Mouse (Mus musculus) thymus, adult 2 months (tissue): Measurements from ENCODE around the gene Kcnk3. TPM values are rescaled to one million over a fixed set of nuclear protein-coding genes. Genes with fewer than 3 reads are reported as not detected.

Source experiments
- DNase-seq: peaks from one replicate; pipeline ENCODE4 v3.0.0; 2021
- H3K27ac ChIP-seq: fragments of 200-500 bp; 2 replicates; pipeline ENCODE4 v1.5.1; 2012; ENCODE audit warnings: low read length, control low read depth; ENCODE audit not compliant: control insufficient read depth, insufficient read depth
- H3K27me3 ChIP-seq: fragments of 200-500 bp; 2 replicates; pipeline ENCODE4 v1.6.1; 2012; ENCODE audit warnings: mild to moderate bottlenecking, low read length, moderate library complexity, mixed read lengths; ENCODE audit not compliant: control insufficient read depth, insufficient read depth
- H3K36me3 ChIP-seq: fragments of 200-500 bp; 2 replicates; pipeline ENCODE4 v1.6.1; 2012; ENCODE audit warnings: mild to moderate bottlenecking, low read length, moderate library complexity; ENCODE audit not compliant: control insufficient read depth, insufficient read depth
- H3K4me1 ChIP-seq: fragments of 200-500 bp; replicated peaks from 2 replicates; pipeline ENCODE4 v1.6.1; 2012; ENCODE audit warnings: low read length; ENCODE audit not compliant: control insufficient read depth, insufficient read depth
- H3K4me3 ChIP-seq: fragments of 200-500 bp; 2 replicates; pipeline ENCODE4 v1.5.1; 2012; ENCODE audit warnings: mild to moderate bottlenecking, low read length, control low read depth, moderate library complexity; ENCODE audit not compliant: control insufficient read depth, insufficient read depth
- CTCF ChIP-seq: fragments of 200-500 bp; IDR thresholded peaks from 2 replicates; pipeline ENCODE4 v1.5.1; 2012; ENCODE audit warnings: mild to moderate bottlenecking, control low read depth, low read length, moderate library complexity, borderline replicate concordance; ENCODE audit not compliant: control insufficient read depth, poor library complexity, insufficient read depth; ENCODE audit errors: extremely low read depth
- POLR2A ChIP-seq: fragments of 200-500 bp; IDR thresholded peaks from 2 replicates; pipeline ENCODE4 v1.6.1; 2012; ENCODE audit warnings: mild to moderate bottlenecking, low read length, control low read depth, moderate library complexity; ENCODE audit not compliant: control insufficient read depth, poor library complexity, insufficient read depth; ENCODE audit errors: extremely low read depth
- WGBS: fragments of 180-500 bp; shearing (Covaris S2); methylation state at CpG from one replicate; pipeline ENCODE4 v1.1.7; 2018; 5-methylcytosine and 5-hydroxymethylcytosine counted together
- polyA plus RNA-seq: library from polyadenylated mRNA; depleted of rRNA; stranded (reverse); fragments of >200 nt; gene quantifications from 2 replicates; pipeline ENCODE4 v1.2.3, GENCODE M21; 2012

The Kcnk3 gene
- polyA plus RNA-seq, 1 experiment, result 27.7 TPM

DNA sequence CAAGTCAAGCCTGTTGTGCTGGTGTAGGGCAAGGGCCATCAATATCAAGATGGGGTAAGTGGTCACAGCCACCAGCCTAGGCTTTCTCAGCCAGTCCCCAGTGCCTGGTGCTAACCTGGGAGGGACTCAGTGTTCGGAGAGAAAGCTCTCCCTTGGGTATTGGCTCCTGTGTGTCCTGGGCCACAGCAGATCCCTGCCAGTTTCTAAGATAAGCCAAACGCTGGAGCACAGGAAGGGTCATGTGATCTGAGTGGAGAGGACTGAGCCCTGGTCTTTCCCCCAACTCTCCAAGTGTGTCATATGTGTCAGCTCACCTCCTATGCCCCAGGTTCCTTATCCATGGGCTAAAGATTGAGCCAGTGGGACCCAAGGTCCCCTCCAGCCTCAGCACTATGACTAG lies 869 bp upstream of the Kcnk3 start:
- no peak for DNase-seq
- H3K36me3 ChIP-seq, result no peaks in the 10 kb centered on the region
- peaks cover 3% of the 10 kb centered on the region; the same call in 1 of the 2 replicates for H3K27me3 ChIP-seq
- 43% methylated on average over 2 of the region's 2 CpGs for WGBS
- H3K4me1 ChIP-seq, result no peaks in the 10 kb centered on the region
- TF ChIP-seq POLR2A, result no peak
- no peak for TF ChIP-seq CTCF
- no peak overlapping the region for H3K4me3 ChIP-seq
- no peak overlapping the region for H3K27ac ChIP-seq

DNA sequence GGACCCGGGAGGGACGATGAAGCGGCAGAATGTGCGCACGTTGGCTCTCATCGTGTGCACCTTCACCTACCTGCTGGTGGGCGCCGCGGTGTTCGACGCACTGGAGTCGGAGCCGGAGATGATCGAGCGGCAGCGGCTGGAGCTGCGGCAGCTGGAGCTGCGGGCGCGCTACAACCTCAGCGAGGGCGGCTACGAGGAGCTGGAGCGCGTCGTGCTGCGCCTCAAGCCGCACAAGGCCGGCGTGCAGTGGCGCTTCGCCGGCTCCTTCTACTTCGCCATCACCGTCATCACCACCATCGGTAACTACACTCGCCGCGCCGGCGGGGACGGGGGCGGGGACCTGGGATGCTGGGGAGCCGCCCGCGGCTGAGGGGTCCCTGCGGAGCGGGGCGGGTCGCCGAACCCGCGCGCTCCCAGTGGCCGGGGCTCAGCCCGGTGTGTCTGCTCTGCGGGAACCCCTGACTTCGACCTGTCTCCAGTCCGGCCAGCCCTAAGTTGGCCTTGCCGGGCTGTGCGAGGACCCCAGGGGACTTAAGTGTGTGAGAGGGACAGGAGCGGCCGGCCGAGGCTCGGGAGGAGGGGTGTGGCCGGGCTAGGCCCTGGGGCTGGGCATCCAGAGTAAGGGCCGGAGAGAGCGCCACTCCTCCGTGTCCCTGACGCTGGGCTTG lies 465 bp downstream of the Kcnk3 start:
- Histone ChIP-seq H3K4me1 (no peaks in the 10 kb centered on the region), H3K27ac (no peak overlapping the region), H3K36me3 (no peaks in the 10 kb centered on the region), H3K27me3 (peaks cover 3% of the 10 kb centered on the region; the same call in 1 of the 2 replicates), H3K4me3 (no peak overlapping the region)
- no peak for TF ChIP-seq POLR2A
- TF ChIP-seq CTCF, result no peak
- WGBS, result 5% methylated on average over 70 of the region's 70 CpGs
- DNase-seq, result peak; percentile 2

DNA sequence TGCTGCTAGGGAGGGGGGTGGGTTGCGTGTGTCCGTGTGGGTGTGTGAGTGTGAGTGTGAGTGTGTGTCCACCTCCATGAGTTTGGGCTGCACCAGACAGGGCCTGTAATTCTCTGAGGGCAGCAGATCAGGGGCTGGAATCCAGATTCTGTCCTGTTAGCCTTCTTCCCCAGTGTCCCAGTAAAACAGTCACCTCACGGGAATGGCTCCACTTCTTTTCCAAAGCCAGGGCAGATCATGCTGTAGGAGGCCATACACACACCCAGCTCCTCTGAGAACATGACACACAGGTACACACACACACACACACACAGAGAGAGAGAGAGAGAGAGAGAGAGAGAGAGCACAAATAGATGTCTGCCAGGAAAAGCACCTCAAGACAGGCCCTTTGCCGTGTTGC lies 1.1 kb downstream of the Kcnk3 start:
- 69% methylated on average over 4 of the region's 4 CpGs for WGBS
- DNase-seq, result no peak
- TF ChIP-seq POLR2A, result no peak
- TF ChIP-seq CTCF, result no peak
- H3K4me3 ChIP-seq, result no peak overlapping the region
- H3K36me3 ChIP-seq, result no peaks in the 10 kb centered on the region
- no peaks in the 10 kb centered on the region for H3K4me1 ChIP-seq
- H3K27me3 ChIP-seq, result peaks cover 3% of the 10 kb centered on the region; the same call in 1 of the 2 replicates
- no peak overlapping the region for H3K27ac ChIP-seq

DNA sequence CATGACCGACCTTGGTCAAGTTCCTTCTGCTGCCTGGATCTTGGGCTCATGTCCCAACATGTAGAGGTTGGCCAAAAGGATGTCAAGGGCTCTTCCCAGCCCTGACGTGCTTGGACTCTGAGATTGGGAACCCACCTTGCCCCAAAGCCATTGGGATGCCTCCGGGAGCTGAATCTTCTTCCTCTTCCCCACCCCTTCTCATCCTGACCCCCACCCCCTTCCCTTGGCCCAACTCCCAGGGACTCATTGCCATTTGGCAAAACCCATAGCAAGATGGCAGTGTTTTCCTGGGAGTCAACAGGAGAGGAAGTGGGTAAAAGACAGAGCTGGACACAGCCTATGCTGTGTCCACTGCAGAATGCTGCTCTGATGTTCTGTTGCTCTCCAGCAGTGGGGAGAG lies 1.6 kb downstream of the Kcnk3 start:
- DNase-seq, result no peak
- Histone ChIP-seq H3K27me3 (peaks cover 3% of the 10 kb centered on the region; the same call in 1 of the 2 replicates), H3K36me3 (no peaks in the 10 kb centered on the region), H3K4me1 (no peaks in the 10 kb centered on the region), H3K4me3 (no peak overlapping the region), H3K27ac (no peak overlapping the region)
- 83% methylated on average over 3 of the region's 3 CpGs for WGBS
- no peak for TF ChIP-seq CTCF
- no peak for TF ChIP-seq POLR2A

DNA sequence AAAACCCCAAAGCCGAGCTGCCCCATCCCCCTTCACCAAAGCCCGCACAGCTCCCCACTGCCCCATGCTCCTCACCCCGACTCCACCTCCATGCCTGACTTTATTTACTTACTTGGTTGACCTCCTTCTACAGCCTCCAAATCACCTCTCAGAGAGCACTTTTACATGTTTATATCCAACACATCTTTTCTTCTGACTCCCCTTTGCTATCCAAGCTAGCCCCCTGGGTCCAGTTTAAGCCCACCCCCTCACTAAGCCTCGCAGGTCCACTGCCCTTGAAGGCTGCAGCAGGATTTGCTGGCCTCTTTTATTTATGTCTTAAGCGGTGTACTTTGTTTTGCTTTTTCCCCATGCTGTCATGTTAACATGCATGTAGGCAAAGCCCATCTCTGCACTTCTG lies 2.3 kb downstream of the Kcnk3 start:
- TF ChIP-seq POLR2A (no peak), CTCF (no peak)
- Histone ChIP-seq H3K4me1 (no peaks in the 10 kb centered on the region), H3K27ac (no peak overlapping the region), H3K36me3 (no peaks in the 10 kb centered on the region), H3K4me3 (no peak overlapping the region), H3K27me3 (peaks cover 3% of the 10 kb centered on the region; the same call in 1 of the 2 replicates)
- 90% methylated on average over 5 of the region's 5 CpGs for WGBS
- DNase-seq, result no peak

DNA sequence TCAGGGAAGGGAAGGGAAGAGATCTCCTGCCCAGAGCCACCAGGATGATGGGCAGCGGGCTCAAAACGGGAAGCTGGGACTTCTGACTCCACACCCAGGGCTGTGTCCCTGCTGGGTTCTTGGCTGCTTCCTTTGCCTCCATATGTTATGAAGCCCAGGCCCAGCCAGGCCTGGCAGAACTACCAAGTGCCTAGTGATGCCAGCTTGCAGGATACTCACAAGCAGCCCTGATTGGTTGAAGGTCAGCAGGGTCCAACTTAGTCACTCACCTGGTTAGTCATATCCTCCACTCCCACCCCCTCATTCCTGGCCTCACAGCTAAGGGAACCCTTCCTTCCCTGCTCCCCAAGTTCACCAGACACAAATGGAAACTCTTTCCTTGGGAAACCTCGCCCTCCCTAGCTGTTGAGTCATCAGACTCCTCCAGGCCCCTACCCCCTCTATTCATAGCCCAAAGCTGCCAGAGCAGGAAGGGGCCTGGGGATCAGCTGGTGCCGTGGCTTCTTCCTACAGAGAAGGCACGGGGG lies 3.3 kb downstream of the Kcnk3 start:
- no peak for DNase-seq
- 39% methylated on average over 5 of the region's 5 CpGs for WGBS

More for the DNA sequence above, 3.3 kb downstream of the Kcnk3 start:
- peaks cover 3% of the 10 kb centered on the region; the same call in 1 of the 2 replicates for H3K27me3 ChIP-seq
- H3K4me3 ChIP-seq, result no peak overlapping the region
- H3K27ac ChIP-seq, result no peak overlapping the region
- no peaks in the 10 kb centered on the region for H3K4me1 ChIP-seq
- no peak for TF ChIP-seq CTCF
- TF ChIP-seq POLR2A, result no peak
- no peaks in the 10 kb centered on the region for H3K36me3 ChIP-seq
